Mouse (Mus musculus): ENCODE data around the gene Gm20870. TPM values are rescaled to one million over a fixed set of nuclear protein-coding genes. Genes with fewer than 3 reads are reported as not detected.
"Not testable (repeated sequence)": the region's sequence is repeated elsewhere in the genome, so short reads cannot be mapped to it uniquely, and the experiment has no call there.

Gm20870 gene
- not detected in 2 replicates for polyA plus RNA-seq (2012; rRNA removed)

DNA sequence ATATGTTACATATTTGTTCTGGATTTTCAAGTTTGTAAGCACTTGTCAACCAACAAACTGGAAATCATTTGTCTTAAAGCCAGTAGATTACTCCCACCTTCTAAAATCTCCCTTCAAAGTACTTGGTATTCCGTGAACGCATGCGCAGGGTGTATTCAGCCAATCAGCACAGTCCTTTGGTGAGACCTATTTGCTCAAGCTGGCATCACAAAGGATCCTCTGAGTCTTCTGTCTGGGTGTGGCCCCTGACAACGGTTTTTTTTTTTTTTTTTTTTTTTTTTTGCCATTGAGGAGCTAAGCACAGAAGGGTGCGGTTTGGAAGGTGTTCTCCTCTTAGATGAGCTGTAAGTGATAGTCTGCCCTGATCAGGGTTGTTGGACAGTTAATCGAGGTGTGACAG, at the start of gene Gm20870:
Gene Gm20870, plus strand, starts transcription at position 301 of the 400 bp plus-strand sequence.
- not testable (repeated sequence) for DNase-seq (ENCODE audit: low spot score)

Other genes starting within 250 kb of the Gm20870 start
- gene Gm20869, start 222.6 kb upstream of the Gm20870 start, polyA plus RNA-seq (2012; rRNA removed), result not detected in 2 replicates